Mouse (Mus musculus) urinary bladder, postnatal 25 days (tissue): Measurements from ENCODE around the gene Npas2.
A peak's percentile ranks its signal among the peaks of the same experiment; 100 is the strongest.

Experiments used
- DNase-seq: peaks from one replicate; pipeline ENCODE4 v3.0.0; 2022; ENCODE audit warnings: low spot score

Npas2 gene

DNA sequence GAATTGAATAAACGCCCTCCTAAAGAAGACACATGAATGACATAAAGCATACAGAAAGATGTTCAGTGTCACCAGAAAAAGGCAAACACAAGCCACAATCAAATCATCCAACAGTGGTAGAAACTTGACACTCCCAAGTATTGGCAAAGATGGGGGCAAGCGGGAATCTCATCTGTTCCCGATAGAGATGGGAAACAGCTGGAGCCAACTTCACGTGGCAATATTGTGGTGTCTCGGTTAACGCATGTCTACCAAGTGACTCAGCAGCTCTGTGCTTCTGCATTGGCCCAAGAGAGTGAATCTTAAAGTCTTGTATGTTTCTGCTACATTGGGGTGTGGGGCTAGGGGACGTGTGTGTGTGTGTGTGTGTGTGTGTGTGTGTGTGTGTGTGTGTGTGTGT lies 89.8 kb downstream of the Npas2 start:
- no peak for DNase-seq

DNA sequence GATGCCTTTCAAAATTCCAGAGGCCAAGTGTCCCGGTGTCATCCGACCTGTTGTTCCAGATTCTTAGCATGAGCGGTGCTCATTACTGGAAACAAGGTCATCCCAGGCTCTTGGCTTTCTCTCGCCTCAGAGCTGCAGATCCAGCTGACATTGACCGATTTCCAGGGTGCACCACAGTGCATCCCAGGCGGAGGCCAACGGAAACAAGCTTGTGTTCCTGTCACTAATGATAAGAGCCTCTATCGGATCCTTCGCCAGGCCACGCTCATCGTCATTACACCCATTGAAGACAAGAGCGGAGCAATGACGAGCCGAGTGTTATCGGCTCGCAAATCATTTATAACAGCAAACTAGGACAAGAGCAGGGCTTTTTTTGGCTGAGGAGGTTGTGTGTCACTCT lies 91.3 kb downstream of the Npas2 start:
- peak; percentile 5 for DNase-seq

DNA sequence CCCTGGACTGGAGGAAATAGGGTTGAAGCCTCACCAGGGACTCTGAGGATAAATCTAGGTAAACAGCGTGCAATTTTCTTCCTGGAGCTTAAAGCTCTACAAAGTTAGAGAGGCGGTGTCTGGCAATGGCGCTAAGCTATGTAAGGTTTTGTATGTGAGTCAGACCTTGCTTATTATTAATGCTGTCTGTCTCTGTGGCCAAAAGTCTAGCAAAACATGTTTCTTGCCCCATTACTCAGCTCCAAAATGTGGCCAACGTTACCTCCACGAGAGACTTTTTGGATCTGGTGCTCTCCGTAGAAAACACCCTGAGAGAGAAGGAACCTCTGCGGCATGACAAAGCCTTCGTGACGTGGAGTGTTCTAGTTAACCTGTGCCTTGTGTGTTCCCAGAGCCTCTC lies 93.5 kb downstream of the Npas2 start:
- DNase-seq = no peak

DNA sequence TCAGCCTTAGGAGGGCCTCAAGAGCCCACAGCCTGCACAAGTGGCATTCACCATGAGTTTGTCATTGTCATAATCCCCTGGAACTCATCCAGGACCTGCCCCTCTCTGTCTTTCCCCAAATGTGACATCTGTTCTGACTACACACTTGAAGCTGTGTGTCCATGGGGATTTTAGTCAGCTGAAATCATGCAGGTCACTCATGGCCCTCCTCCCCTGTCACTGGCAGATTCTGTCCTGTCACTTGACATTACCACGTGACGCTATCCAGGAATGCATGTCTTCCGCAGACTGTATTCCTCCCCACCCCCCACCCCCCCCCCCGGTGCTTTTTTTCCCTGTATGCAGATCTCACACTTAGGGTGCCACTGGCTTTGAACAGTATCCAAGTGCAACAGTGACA lies 94.3 kb downstream of the Npas2 start:
- DNase-seq = no peak

DNA sequence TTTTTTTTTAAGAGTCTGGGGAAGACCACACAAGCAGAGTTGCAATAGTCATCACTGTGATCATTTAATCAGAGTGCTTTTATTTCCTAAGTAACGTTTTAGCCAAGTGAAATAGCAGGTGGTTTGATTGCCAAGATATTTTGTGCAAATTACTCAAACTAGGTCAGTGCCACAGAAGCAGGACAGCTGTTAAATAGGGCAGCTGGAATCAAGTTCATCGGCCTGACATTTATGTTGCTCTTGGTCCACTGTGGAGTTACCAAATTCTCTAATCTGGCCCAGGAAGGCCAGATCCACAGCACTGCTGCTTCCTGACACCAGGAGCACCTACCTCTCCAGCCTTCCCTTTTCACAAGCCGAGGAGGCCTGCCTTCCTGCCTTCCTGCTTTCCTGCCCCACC lies 94.9 kb downstream of the Npas2 start:
- DNase-seq = no peak

DNA sequence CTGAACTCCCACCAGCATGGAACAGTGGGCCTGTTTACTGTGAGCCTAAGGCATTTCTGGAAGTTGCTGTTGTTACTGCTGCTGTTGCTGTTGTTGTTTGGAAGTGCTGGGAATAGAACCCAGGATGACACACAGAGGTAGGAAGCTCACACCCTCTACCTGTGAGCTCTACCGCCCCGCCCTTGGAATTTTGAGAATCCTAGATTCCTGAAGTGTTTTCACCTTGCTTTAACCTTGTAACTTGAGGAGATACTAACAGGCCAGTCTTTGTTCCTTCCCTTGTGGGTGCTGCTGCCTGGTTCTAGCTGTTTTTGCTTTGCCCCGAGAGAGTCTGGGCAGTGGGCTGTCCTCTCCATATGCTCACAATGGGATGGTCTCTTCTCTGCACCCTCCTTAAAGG lies 98.5 kb downstream of the Npas2 start:
- no peak for DNase-seq

DNA sequence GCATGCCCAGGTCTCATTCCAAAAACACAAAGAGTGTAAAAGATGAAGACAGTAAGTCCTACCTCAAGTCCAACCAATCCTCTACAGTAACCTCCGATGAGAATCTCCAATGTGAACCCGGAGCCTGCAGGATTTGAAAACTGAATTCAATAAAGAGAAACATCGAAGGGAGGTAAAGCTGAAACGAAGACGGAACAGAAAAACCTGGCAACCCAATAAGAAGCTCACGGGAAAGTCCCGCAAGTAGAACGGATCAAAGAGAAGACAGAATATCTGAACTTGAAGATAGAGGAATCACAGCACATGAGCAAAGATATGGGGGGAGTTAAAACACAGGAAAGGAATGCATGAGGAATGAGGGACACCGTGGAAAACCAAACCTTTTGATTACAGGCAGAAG lies 104.8 kb downstream of the Npas2 start:
- no peak for DNase-seq

DNA sequence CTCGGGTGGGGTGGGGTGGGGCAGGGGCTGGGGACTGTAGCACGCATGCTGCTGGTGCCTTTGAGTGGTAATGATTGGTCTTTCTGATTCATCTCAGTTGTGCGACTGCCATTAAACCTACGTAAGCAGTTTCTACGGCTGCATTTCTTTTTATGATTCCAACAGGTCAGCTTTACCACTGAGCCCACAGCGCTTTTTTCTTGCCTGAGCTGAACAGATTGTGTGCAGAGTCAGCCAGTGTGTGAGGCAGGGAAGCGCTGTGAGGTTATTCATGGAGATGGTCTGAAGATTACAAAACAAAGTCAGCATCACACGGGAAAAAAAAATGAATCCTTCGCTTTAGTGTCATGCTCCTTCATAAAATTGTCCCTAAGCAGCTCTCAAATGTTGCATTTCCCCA lies 106.7 kb downstream of the Npas2 start:
- DNase-seq = no peak

DNA sequence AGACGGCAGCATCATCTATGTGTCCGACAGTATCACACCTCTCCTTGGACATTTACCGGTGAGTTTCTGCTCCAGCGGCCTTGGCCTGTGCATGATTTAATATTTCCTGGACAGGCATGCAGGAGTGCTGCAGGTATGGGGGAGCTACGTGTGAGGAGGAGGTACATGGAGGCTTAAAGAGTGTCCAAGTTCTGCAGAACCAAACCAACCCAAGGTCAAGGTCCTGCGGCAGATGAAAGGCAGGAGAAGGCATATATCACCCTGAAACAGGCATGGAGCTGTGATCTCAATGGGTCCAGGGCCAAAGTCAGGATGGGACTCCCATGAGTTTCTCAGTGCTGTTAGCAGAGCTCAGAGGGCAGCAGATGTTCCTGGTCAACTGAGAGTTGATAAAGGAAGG lies 107.1 kb downstream of the Npas2 start:
- no peak for DNase-seq

DNA sequence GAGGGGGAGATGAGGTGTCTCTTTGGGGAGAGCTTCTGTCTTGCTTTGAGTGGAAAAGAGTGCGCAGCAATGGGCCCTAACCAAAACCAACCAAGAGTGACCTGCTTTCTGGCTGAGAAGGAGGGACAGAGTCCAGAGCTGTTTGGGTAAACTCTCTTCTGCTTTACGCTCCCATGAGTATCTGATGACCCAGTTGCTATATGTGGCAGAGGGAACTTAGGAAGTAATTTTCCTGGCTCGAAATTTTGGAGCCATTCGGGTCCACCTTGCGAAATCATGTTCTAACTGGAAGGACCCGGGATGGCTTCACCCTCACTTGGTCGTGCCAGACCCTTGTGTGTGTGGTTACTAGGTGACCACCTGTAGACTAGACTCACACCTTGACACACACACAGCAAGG lies 108.7 kb downstream of the Npas2 start:
- DNase-seq = no peak

DNA sequence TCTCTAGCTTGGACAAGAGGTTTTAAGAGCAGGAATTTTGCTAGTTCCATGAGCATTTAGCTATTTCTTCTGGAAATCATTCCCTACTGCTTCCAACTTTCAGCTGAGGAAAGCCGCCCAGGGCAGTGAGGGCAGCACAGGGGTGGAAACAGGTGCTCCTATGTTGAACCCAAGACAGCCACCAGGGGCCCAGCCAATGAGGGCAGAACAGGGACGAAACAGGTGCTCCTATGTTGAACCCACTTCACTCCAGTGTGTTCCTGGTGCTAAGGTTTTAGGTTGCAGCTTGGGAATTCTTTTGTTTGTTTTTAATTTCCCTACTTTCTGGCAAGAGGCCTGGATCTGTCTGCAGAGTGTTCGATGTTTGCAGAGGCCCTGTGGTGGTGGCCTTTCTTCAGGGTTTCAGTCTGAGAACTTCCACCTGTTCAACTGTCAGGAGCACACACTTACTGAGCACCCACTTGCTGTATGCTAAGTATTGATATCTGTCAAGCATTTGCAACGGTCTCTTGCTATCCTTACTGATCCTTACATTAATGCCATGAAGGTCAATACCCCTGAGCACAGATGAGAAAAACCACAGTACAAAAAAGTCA lies 109.6 kb downstream of the Npas2 start:
- DNase-seq = no peak

DNA sequence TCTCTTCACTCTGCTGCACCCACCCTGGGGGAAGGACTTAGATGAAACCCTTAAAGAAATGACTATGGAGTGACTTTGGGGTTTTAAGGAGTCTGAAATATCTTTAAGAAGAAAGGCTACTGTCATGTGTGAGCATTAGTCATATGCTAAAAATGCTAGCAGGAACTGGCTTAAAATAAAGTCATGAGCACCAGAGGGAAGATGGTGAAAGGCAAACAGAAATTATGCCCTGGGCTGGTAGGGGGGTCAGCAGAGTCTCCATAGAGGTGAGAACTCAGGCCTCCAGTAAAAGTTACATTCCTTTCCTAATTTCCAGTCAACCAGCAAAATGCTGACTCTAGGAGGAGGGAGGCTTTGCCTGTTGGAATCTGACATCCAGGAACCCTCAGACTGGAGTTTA lies 113.8 kb downstream of the Npas2 start:
- no peak for DNase-seq

DNA sequence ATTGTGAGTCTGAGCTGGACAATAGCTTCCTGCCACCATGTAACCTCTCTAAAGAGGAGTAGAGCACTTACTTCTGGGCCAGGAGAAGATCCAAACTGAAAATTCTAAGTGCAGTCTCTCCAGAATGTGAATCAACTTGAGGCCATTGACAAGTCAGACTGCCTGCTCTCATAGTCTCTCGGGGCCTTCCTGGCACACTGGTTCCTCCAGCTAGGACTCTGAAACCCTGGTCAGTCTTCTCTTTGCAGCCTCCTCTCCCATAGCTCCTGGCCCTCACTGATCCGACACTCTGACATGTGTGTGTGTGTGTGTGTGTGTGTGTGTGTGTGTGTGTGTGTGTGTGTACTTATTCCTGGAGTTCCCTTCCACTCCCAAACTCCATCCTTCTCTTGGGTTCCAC lies 114.4 kb downstream of the Npas2 start:
- no peak for DNase-seq

DNA sequence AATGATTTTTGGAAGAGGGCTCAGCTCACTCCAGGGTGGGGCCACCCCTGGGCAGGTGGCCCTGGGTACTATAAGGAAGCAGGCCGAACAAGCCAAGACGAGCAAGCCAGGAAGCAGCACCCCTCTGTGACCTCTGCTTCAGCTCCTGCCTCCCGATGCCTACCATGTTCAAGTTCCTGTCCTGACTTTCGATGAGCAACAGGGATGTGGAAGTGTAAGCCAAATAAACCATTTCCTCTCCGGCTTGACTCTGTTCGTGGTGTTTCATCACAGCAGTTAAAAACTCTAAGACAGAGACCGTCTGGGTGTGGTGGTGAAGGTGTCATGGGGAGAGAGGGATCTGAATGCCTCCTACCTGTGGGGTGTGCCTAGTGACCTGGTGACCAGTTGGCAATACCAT lies 116.0 kb downstream of the Npas2 start:
- DNase-seq = no peak

DNA sequence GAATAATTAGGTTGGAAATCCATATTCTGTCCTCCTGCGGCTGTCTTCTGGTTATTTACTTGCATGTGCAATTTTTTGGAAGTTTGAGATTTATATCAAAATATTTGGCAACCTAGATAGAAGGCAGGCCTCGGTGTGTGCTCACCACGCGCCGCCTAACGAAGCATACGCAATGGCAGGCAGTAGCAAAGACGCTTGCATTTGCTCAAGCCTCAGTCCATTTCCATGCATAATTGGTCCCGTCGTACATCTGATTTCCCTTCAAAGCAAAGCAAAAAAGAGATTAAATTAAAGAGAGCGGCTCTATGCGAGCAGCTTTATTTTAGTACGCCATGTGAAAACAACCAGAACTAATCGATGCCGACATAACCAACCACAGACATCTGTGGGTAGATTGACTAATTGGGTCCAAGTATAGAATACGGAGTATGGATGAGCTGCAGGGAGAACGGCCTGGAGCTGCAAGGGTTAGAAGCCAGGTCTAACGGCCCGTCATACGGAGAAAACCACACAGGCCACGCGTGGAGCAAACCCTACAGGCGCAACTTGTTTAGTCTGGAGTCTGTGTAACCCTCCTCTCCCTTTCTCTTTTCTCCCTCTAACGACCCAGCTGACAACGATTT lies 118.9 kb downstream of the Npas2 start:
- DNase-seq = no peak

DNA sequence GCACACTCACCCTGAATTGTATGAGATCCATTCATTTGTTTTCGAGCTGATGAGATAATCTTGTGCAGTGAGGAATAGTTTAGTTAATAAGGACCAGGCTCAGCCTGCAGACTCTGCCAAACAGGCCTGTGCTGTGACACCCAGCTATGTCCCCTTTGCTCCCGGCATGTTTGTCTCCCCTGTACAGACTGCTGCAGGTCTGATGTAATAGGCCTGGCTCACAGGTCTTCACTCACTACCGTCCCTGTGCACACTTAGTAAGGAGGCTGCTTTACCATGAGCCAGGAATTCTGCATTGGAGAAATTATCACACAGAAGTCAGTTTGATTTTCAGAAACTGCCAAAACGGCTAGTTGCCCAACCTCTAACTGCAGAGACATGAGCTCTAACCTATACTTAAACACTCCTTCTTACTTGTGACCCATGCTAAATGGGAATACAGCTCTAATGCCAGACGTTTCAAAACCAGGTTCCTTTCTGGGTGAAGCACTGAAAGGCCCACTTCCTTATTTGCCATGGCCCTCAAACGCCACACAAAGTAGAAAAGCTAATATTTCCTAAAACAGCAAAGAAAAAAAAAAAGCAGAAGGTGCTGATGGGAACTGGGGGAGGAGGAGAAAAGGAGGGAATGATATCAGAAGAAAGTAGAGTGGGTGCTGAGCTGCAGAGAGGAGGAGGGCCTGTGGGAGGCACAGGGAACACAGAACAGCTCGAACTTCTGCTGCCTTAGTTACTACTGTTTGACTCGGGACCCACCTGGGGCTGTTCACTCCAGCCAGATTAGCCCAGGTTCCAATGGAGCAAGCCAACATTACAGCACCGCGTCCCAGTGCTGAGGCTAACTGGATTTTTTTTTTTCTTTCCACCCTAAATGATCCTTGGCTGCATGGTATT lies 120.1 kb downstream of the Npas2 start:
- DNase-seq = no peak

DNA sequence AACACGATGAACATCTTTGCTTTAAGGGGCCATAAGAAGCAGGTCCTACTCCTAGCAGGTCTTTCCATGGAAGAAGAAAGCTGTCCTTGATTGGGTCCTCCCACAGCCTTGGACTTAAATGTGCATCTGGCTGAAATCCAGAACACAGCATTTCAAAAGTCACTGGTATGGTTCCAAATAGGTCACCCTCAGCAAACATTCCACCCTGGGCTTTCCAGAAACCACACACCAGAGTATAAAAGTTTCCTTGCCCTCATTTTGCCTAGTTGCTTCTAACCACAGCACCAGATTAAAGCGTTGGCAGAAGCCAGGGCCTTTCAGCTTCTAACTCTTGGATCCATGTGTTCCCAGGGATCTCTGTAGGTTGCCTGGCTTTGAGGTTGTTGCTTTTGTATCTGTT lies 124.4 kb downstream of the Npas2 start:
- no peak for DNase-seq

DNA sequence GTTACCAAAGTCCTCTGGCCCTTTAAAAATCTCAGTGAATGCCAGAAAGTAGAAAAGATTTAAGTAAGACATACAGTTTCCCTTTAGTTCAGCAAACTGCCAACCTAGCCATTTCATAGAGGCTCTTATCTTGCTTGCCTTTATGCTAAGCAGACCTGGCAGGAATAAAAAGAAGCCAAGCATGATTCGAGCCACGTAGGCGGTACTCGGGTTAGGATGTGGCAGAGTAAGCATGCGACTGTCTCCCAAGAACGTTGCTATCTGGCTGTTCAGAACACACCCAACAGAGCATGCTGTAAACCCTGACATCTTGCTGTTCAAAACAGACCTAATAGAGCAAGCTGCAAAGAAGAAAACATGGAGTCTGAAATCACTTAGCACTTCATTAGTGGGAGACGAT lies 125.3 kb downstream of the Npas2 start:
- no peak for DNase-seq

DNA sequence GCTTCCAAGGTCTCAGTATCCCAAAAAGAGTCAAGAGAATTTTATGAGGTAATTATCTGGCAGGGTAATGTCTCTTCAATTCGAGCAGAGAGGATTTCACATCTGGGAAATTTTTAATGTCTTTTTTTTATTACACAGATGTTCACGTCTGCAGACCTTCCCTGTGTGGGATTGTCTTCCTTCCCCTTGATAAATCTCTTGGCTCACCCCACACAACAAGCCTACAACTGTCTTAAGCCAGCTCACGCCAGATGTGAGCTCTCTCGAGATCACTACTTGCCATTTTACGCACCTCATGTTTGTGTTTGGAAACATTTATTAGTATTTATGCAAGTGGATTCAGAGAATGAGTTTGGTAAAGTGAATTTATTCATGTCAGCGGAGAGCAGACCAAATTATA lies 128.4 kb downstream of the Npas2 start:
- DNase-seq = no peak

DNA sequence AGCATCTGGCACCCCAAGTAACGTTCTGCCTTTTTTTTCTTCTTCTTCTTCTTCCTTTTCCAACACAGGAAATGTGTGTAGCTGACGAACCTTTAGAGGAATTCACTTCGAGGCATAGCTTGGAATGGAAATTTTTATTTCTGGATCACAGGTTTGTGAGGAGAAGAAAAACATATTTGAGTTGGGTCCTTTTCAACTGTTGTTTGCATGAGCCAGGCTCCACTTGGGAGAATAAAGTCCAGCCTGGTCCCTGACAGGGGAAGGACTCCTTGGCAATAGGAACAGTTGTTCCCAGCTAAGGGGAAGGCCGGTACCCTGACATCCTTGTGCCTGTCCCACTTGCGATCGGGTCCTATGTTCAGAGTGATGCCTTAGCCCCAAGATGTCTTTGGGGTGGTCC lies 131.7 kb downstream of the Npas2 start:
- no peak for DNase-seq

DNA sequence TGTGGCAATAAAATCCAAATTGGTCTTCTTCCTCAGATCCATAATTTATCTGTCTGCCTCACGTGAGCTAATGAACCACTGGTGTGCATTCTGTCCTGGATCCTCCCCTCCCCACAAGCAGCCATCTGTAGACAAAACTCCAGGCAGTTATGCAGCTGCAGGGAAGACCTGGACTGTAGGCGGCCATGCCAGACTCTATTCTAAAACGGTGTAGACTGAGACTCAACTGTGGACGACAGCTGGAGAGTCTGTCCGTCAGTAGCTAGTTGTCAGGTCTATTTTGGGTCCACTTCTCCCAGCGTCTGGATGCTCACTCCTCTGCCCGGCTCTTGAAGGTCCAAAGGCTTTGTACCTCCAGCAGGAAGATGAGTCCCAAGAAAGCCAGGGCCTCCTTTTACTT lies 134.0 kb downstream of the Npas2 start:
- no peak for DNase-seq

DNA sequence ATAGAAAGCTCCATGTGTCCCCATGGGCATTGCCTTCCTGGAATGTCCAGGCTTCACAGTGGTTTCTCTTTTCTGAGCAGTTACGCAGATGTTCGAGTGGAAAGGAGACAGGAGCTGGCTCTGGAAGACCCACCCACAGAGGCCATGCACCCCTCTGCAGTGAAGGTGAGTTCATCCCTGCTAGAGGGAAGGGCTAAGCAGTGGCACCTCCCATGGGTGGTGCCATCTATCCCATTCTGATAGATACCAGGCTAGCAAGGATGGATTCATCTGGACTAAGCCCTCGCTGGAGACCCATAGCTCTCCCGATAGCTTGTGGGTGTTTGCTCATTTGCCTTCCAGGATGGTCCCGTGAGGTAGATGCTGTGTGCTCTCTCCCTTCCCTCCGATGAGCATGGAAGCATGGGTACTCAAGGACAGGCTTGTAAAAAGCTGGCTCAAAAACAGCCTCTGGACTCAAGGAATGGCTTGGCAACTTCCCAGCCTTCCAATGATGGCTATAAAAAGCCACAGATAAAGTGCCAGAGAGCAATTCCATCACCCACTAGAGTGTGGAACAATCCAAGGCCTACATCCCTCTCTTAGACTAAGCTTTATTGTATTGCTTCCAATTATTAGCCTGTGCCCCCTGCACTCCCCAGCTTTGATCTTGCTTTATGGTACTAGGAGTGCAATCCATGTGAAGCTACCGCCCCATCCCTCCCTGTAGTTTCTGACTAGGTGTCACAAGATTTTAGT lies 137.5 kb downstream of the Npas2 start:
- DNase-seq = no peak

DNA sequence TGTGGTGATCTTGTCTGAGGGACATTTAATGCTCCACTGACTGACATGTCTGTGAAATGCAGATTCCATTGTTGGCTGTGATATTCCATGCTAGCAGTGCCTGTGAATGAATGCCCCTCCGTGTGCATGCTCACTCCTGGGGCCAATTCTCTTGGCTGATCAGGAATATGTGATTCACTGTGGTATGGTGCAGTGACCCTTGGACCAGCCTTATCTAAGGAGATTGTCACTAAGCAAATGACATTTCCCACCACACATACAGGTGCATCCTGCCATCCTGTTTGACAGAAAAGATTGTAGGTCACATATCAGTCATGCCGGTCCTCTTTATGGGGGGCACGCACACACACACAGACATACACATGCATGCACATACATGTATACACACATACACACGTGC lies 138.9 kb downstream of the Npas2 start:
- DNase-seq = no peak
